ENCODE assay signal across 8 mouse cellular contexts in genomic region chr2:29869646-29870451, GRCm38 (mm10). TPM values are rescaled to one million over a fixed set of nuclear protein-coding genes. Genes with fewer than 3 reads are reported as not detected.
DNase-seq lines count a peak whose midpoint lies in the region; ATAC-seq and TF ChIP-seq lines count a peak whose summit lies in the region.

No protein-coding gene starts in this region.

- no peak overlapping the region; the same call in 1 of the 2 replicates for H3K27ac ChIP-seq in left cerebral cortex, adult 2 months
- H3K27ac ChIP-seq in kidney, postnatal 0 days, result peak overlapping the region; percentile 72; the same call in 1 of the 2 replicates
- H3K27ac ChIP-seq in midbrain, embryonic 11.5 days (ENCODE audit: low read depth, low read length), result peak overlapping the region; percentile 48

- no peaks in the 10 kb centered on the region for H3K36me3 ChIP-seq in kidney, postnatal 0 days (ENCODE audit: insufficient read depth, low read length)
- 0 out of 2 replicates have a peak, but pooled peaks cover 2% of the 10 kb centered on the region for H3K36me3 ChIP-seq in midbrain, embryonic 11.5 days (ENCODE audit: control insufficient read depth, insufficient read depth, low read length)

- no peak for TF ChIP-seq CTCF in left cerebral cortex, adult 2 months (IDR thresholded peaks at IDR 0.05)
- TF ChIP-seq CTCF in kidney, postnatal 0 days (IDR thresholded peaks at IDR 0.05; ENCODE audit: low read depth), result no peak

- no peak for DNase-seq in left cerebral cortex, adult 2 months (ENCODE audit: extremely low spot score in 1 of 2, low spot score in 2 of 2)
- no peak for DNase-seq in left cerebral cortex, postnatal 25 days (ENCODE audit: low spot score in 2 of 2)
- peak; percentile 86 for DNase-seq in c-Kit-positive CD71-positive TER-119-negative erythroid progenitor cells, embryonic 14.5 days (ENCODE audit: low read depth)
- peak; percentile 51 to 65 for DNase-seq in heart, adult 18-20 months
- peak; percentile 22 for DNase-seq in kidney, postnatal 0 days (ENCODE audit: low spot score)
- DNase-seq in midbrain, embryonic 11.5 days (ENCODE audit: low spot score, missing footprints), result no peak
- peak; percentile 42 for DNase-seq in testis, postnatal 14 days (ENCODE audit: low spot score)
- no peak for DNase-seq in right cerebral cortex, postnatal 25 days

- peak overlapping the region; percentile 61 for H3K4me3 ChIP-seq in left cerebral cortex, adult 2 months
- peak overlapping the region; percentile 39 for H3K4me3 ChIP-seq in kidney, postnatal 0 days (replicated peaks; ENCODE audit: low read depth, low read length)
- H3K4me3 ChIP-seq in midbrain, embryonic 11.5 days (ENCODE audit: low read depth, low read length), result peak overlapping the region; percentile 49

- H3K9me3 ChIP-seq in kidney, postnatal 0 days (replicated peaks; ENCODE audit: low read length), result no peaks in the 10 kb centered on the region
- no peaks in the 10 kb centered on the region for H3K9me3 ChIP-seq in midbrain, embryonic 11.5 days (ENCODE audit: control insufficient read depth, low read length)

- ATAC-seq in kidney, postnatal 0 days (replicated peaks; ENCODE audit: low FRiP score, low read depth), result 0 out of 2 replicates have a peak, but pooled peaks have one; percentile 11
- ATAC-seq in midbrain, embryonic 11.5 days (ENCODE audit: low FRiP score), result peak; percentile 20

- intact Hi-C loops in left cerebral cortex, adult 2 months (cut with DNase I), result loop anchor here (1.0 kb wide), 1 partner anchor 19 kb away; the partner anchor contains the start of gene Odf2
- intact Hi-C loops in left cerebral cortex, postnatal 25 days (cut with DNase I), result no loop called here

- peak overlapping the region; percentile 58 for H3K9ac ChIP-seq in kidney, postnatal 0 days (ENCODE audit: low read depth, low read length)
- H3K9ac ChIP-seq in midbrain, embryonic 11.5 days (ENCODE audit: low read length), result peak overlapping the region; percentile 70

- 5% methylated on average over 17 of the region's 17 CpGs for WGBS in kidney, postnatal 0 days
- WGBS in midbrain, embryonic 11.5 days, result 1% methylated on average over 17 of the region's 17 CpGs

- H3K27me3 ChIP-seq in kidney, postnatal 0 days (ENCODE audit: insufficient read depth, low read length), result no peaks in the 10 kb centered on the region
- no peaks in the 10 kb centered on the region for H3K27me3 ChIP-seq in midbrain, embryonic 11.5 days (ENCODE audit: control insufficient read depth, insufficient read depth, low read length)

- peak overlapping the region; percentile 76 for H3K4me2 ChIP-seq in kidney, postnatal 0 days (ENCODE audit: low read length)
- H3K4me2 ChIP-seq in midbrain, embryonic 11.5 days, result peak overlapping the region; percentile 92

- H3K4me1 ChIP-seq in kidney, postnatal 0 days (replicated peaks; ENCODE audit: insufficient read depth, low read length), result 0 out of 2 replicates have a peak, but pooled peaks cover 4% of the 10 kb centered on the region
- H3K4me1 ChIP-seq in midbrain, embryonic 11.5 days (ENCODE audit: control insufficient read depth, insufficient read depth, low read length), result peaks cover 14% of the 10 kb centered on the region

RNA-seq across cellular contexts. Expression of gene Cercam, which starts 0.9 kb away (rescaled TPM):
- 1 to 10 TPM; 5.9 to 8.6 TPM for total RNA-seq in left cerebral cortex, adult 2 months (2021)
- 1 to 10 TPM; 4.6 to 5.8 TPM for total RNA-seq in left cerebral cortex, postnatal 25 days (2021)
- total RNA-seq in heart, adult 18-20 months (2021), result 1 to 10 TPM; 1.9 to 2.7 TPM
- polyA plus RNA-seq in kidney, postnatal 0 days (2015; fragmentation: Nextera tagmentation; extraction: Ambion mirVana), result 10.2 and 10.3 TPM in 2 replicates
- 13.4 and 14.0 TPM in 2 replicates for polyA plus RNA-seq in midbrain, embryonic 11.5 days (2014; fragmentation: Nextera tagmentation; extraction: Ambion mirVana)

RNA-seq across cellular contexts. Expression of gene Odf2, which starts 19.2 kb away (rescaled TPM):
- 100 to 1,000 TPM in 1 of 2 experiments, 10 to 100 TPM in 1; 97.9 to 101 TPM for total RNA-seq in left cerebral cortex, adult 2 months (2021)
- 10 to 100 TPM; 86.9 to 96.3 TPM for total RNA-seq in left cerebral cortex, postnatal 25 days (2021)
- 10 to 100 TPM; 15.0 to 21.8 TPM for total RNA-seq in heart, adult 18-20 months (2021)
- polyA plus RNA-seq in kidney, postnatal 0 days (2015; fragmentation: Nextera tagmentation; extraction: Ambion mirVana), result 33.1 and 36.9 TPM in 2 replicates
- 79.4 and 86.7 TPM in 2 replicates for polyA plus RNA-seq in midbrain, embryonic 11.5 days (2014; fragmentation: Nextera tagmentation; extraction: Ambion mirVana)

RNA-seq across cellular contexts. Expression of gene Urm1, which starts 50.0 kb away (rescaled TPM):
- 10 to 100 TPM; 48.4 to 50.0 TPM for total RNA-seq in left cerebral cortex, adult 2 months (2021)
- total RNA-seq in left cerebral cortex, postnatal 25 days (2021), result 10 to 100 TPM; 52.5 to 53.9 TPM
- total RNA-seq in heart, adult 18-20 months (2021), result 10 to 100 TPM; 30.3 to 39.9 TPM
- 26.1 and 29.0 TPM in 2 replicates for polyA plus RNA-seq in kidney, postnatal 0 days (2015; fragmentation: Nextera tagmentation; extraction: Ambion mirVana)
- 18.5 and 21.5 TPM in 2 replicates for polyA plus RNA-seq in midbrain, embryonic 11.5 days (2014; fragmentation: Nextera tagmentation; extraction: Ambion mirVana)

Comparison
In these comparisons a context has a peak if more than half of its experiments do, and no peak if none do; other contexts are left out.
1. DNase-seq: peak in c-Kit-positive CD71-positive TER-119-negative erythroid progenitor cells, embryonic 14.5 days (single experiment), heart, adult 18-20 months (2 of 2), kidney, postnatal 0 days (single experiment) and testis, postnatal 14 days (single experiment); none in left cerebral cortex, adult 2 months (0 of 2), left cerebral cortex, postnatal 25 days (0 of 2), midbrain, embryonic 11.5 days (single experiment) and right cerebral cortex, postnatal 25 days (single experiment).
2. Peak in every context shown above with its lines, with median percentiles within 50 percentile points of each other: H3K4me3 ChIP-seq.